Mouse (Mus musculus) layer of hippocampus, postnatal 14 days (tissue): Measurements from ENCODE around the gene Gm17617. TPM values are rescaled to one million over a fixed set of nuclear protein-coding genes. Genes with fewer than 3 reads are reported as not detected.
"Not testable (repeated sequence)": the region's sequence is repeated elsewhere in the genome, so short reads cannot be mapped to it uniquely, and the experiment has no call there.

ENCODE experiments used
- DNase-seq, 2 experiments: peaks; one replicate each; pipeline ENCODE4 v3.0.0; 2021 to 2022; ENCODE audit warnings: low spot score in 2 of 2, mixed read lengths in 1 of 2
- total RNA-seq, 2 experiments: library from RNA; stranded (reverse); gene quantifications; 2 replicates each; pipeline ENCODE4 v1.2.3; 2021

Gm17617 gene
- total RNA-seq, 2 experiments from 2014 or later: not detected

DNA sequence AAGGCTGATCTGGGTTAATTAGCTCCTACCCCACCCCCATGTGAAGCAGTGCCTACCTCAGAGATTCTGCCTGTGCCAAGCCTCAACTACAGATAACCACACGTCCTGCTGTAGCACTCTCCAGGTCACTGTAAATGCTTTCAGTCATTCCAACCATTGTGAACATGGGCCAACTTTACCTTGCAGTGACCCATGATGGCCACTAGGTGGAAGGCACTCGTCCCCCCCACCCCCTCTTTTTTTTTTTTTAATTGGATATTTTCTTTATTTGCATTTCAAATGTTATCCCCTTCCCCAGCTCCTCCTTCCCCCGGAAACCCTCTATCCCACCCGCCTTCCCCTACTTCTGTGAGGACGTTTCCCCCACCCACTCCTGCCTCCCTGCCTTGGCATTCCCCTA, 2.0 kb upstream of the Gm17617 start:
- no peak for DNase-seq

GRCm38 (mm10) chr13:55124903-55125302, 8.4 kb downstream of the Gm17617 start:
- DNase-seq: no peak

GRCm38 (mm10) chr13:55114375-55114774, 19.0 kb downstream of the Gm17617 start:
- DNase-seq: no peak

DNA sequence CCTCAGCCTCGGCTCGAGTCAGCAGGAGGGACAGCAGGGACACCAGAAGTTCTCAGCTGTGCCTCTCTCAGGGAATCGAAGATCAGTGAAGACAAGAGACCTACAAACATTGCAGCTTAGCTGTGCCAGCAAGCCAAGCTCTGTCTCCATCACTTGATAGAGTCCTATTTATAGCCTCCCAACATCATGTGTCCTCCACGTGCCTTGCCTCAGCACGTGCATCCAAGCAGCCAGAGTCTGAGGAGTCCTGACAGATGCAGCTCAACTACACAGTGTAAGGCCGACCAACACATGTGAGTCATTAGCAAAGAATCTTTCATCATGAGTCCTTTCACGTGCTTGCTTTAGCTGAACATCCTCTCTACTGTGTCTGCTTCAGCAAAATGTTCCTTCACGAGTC, 25.7 kb downstream of the Gm17617 start:
- peak in 1 of 2 experiments; percentile 16 for DNase-seq

DNA sequence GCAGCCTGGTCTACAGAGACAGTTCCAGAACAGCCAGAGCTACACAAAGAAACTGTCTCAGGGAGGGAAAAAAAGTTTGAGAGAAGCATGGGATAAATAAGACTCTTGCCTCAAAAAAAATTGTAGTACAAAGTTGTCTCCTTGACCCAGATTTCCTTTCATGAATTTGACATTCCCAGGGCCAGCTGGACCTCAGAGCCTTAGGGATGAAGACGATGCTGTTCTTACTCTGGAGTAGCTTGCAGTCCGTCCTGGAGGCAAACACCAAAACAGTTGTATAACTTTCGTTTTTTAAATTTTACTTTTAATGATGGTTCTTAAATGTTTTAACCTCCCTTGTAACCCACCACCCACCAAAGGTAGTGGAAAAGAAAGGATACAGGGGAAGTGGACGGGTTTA, 26.2 kb downstream of the Gm17617 start:
- no peak for DNase-seq

DNA sequence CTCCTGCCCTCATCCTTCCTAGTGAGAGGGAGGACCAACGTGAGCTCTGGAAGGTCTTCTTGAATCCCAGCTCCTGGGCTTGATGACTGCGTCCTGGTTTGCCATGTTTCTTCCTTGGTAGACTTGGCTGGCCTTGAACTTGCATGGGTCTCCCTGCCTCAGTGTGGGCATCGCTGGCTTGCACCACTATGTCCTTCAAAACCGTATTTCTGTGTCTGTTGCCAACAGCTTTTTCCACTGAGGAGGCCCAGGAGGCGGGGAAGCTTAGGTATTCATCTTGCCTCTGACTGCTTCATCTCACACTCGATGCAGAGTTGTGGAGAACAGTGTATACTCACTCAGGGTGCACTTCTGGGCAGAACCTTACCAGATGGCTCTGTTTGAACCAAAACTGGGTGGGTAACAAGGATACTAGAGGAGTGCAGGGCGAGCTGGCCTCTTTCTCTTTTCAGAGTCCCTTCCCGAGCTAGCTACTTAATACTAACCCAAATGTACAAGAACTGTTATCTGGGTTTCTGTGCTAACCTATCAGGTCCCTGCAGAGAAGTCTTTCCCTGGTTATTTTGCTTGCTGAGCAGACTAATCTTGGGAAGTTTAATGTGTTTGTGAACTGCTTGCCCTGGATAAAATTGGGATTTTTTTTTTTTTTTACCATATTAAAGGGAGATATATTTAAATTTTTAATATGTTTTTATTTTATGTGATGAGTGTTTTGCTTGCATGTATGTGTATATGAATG, 27.2 kb downstream of the Gm17617 start:
- DNase-seq: no peak

DNA sequence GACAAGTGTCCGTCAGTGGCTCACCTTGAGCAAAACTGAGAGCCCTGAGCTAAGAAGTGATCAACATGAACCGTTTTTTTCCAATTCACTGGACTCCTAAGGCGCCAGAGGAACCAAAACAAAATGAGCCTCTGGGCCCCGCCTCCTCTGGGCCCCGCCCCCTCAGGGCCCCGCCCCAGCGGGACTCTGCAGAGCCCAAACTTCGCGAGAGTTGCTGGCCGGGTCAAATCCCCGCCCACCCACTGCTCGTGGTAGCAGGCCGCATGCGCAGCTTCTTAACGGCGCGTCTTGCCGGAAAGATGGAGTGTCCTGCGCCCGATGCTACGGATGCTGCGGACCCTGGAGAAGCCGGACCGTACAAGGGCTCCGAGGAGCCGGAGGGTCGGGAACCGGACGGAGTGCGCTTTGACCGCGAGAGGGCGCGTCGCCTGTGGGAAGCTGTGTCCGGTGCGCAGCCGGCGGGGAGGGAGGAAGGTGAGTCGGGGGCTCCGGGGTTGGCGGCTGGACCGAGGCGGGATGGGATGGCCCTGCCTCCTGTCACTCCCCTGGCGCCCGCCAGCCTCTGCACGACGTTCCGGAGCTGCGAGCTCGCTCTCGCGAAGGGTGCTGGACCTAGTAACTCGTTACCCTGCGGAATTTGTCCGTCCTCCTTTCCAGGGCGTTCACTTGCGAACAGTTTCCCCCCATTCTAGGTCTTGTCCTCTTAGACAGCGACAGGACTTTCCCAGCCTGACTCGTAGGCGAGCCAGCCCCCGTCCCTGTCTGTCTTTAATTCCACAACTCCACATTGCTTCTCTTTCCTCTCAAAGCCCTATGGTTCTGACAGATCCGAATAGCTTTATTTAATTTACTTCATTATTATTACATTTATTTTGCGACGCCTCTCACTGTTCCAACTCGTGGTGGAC, 28.0 kb downstream of the Gm17617 start, which contains the start of gene Zfp346:
TSS of gene Zfp346 (plus strand) at position 267 of the 908 bp plus-strand sequence.
- DNase-seq: peak; percentile 95 to 96

DNA sequence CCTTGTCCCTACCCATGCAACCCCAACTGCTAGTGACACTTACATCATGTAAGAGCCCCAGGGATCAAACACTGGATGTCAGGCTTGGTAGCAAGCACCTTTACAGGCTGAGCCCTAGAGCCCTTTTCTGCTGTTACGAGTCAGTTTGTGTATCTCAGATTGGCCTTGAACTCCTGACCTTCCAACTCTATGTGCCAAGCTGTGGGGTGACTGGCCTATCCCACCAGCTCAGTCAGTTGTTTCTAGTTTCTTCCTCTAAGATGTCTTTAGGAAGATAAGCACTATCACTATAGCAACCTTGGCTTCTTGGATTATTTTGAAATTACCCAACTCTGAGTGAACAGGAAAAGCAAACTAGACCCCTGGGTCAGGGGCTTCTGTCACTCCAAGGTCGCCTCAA, 30.0 kb downstream of the Gm17617 start:
- no peak for DNase-seq

DNA sequence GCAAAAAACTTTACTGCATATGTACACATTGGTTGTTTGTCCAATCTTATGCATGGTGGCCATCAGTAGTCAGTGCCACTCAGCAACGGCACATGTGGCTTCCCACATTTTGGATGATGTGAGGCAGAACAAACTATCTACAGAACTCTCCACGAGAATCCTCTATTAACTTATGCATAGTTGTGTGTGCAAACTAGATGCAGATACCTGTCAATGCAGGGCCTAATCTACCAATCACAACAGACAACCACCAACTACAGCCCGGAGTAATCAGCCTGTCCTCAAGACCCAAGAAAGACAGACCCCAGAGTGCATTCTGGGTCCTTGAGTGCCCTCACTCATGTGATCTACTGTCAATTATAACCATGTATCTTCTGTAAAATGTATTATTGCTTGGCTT, 31.0 kb downstream of the Gm17617 start:
- no peak for DNase-seq

- no peak for DNase-seq
Measured at GRCm38 (mm10) chr13:55101627-55102026, 31.7 kb downstream of the Gm17617 start.

DNA sequence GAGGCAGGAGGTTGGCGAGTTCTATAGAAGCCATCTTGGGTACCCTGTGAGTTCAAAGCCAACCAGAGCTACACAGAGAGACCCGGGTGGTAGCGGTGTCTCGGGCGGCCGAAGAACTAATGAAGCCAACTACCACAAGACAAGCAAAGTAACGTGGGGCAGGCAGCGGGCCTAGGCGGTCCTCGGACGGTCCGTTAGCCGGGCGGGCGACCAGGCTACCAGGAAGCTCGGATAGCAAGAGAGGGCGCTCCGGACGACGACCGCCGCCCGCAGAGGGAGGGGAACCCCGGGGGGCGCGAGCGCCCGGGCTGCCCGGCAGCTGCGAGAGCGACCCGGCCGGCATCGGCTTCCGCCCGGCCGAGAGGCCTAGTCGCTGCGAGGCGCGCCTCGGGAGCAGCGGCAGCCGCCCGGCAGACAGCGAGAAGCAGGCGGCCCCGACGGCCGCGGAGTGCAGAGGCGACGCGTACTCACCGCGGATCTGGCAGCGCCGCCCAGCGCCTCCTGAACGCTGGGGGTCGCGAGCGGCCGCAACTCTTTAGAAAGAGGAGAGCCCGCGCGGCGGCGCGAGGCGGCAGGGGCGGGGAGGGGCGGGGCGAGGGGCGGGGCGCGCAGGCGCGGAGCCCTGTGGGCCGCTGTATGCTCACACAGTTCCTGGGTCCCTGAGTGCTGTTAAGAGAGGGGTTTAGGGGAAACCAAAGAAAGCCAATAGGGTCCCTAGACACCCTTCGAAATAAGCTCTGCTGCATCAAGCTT, 33.4 kb downstream of the Gm17617 start, which contains the start of gene Uimc1:
TSS of gene Uimc1 (minus strand) at position 575 of the 753 bp plus-strand sequence.
- DNase-seq: peak; percentile 80 to 82

DNA sequence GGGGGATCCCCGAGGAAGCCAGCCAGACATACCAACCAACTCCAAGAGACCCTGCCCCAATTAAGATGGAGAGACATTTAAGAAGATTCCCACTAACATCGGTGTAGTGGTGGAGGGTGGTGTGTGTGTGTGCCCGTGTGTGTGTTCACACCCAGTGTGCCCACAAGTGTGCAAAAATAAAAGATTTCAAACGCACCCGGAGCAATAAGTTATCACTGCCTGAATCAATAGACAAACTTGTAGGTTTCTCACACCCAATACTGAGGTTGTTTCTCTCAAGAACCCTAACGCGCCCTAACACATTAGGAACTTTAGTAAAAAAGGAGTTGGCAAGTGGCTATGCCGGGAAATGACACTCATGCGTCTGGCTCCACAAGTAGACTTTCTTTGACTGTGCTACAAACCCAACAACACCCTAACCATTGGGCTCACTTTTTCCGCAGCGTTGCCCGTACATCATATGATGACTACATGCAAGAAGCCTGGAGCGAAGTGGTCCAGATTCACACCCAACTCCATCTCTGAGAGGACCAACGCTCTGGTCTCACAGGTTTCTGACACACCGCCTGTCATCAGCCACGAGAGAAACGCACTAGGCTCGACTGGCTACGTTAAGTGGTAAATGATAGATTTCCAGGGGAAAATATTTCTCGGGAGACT, 34.2 kb downstream of the Gm17617 start:
- peak; percentile 12 to 21 for DNase-seq

GRCm38 (mm10) chr13:55097841-55098240, 35.5 kb downstream of the Gm17617 start:
- not testable (repeated sequence) for DNase-seq

DNA sequence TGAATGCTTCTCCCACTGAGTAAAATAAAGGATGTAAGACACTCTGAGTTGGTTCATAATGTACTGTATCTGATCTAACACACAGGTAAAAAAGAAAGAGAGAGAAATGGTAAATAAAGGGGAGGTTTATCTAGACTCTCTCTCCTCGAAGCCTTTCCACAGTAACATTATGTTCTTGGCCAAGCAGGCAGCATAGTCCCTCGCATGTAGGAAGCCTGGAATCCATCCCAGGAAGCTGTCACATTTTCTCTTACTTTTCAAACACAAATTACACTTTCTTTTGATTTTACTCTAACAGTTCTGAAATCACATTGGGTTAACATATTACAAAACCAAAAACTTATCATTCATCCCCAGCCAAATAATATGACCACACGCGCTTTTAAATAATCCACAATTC, 40.8 kb downstream of the Gm17617 start:
- DNase-seq: peak in 1 of 2 experiments; percentile 59

Other genes with a start within 250 kb of the Gm17617 start
- 100 to 1,000 TPM; 109 to 110 TPM for gene Unc5a, start 184.1 kb downstream of the Gm17617 start, total RNA-seq
- gene Hk3, start 112.2 kb downstream of the Gm17617 start, total RNA-seq: 1 to 10 TPM; 1.4 TPM
- gene Uimc1, start 33.2 kb downstream of the Gm17617 start, total RNA-seq: 10 to 100 TPM; 18.8 to 19.7 TPM
- gene Zfp346, start 28.2 kb downstream of the Gm17617 start, total RNA-seq: 10 to 100 TPM; 48.8 to 51.2 TPM
- gene Fgfr4, start 19.1 kb upstream of the Gm17617 start, total RNA-seq: under 1 TPM; 0.18 to 0.45 TPM
- 100 to 1,000 TPM; 143 to 145 TPM for gene Nsd1, start 76.2 kb upstream of the Gm17617 start, total RNA-seq
- gene Prelid1, start 187.0 kb upstream of the Gm17617 start, total RNA-seq: 100 to 1,000 TPM; 153 to 157 TPM
- 10 to 100 TPM; 74.3 to 77.8 TPM for gene Rab24, start 188.4 kb upstream of the Gm17617 start, total RNA-seq
- 1 to 10 TPM; 1.5 to 3.4 TPM for gene Mxd3, start 196.3 kb upstream of the Gm17617 start, total RNA-seq
- gene Lman2, start 229.2 kb upstream of the Gm17617 start, total RNA-seq: 10 to 100 TPM; 52.4 to 53.9 TPM
- gene Rgs14, start 236.2 kb upstream of the Gm17617 start, total RNA-seq: 10 to 100 TPM; 58.6 to 63.4 TPM